Comparison of ENCODE assay signal across 8 mouse cellular contexts in genomic region chr10:120422050-120422449, GRCm38 (mm10). TPM values are rescaled to one million over a fixed set of nuclear protein-coding genes. Genes with fewer than 3 reads are reported as not detected.
DNase-seq lines count a peak whose midpoint lies in the region; ATAC-seq and TF ChIP-seq lines count a peak whose summit lies in the region.

No protein-coding gene starts in this region.

- H3K36me3 ChIP-seq in stomach, postnatal 0 days (ENCODE audit: control insufficient read depth, insufficient read depth, low read length), result no peaks in the 10 kb centered on the region

- TF ChIP-seq CTCF in stomach, postnatal 0 days (IDR thresholded peaks at IDR 0.05; ENCODE audit: low read depth), result no peak

- H3K27me3 ChIP-seq in stomach, postnatal 0 days (ENCODE audit: control insufficient read depth, insufficient read depth, low read length), result no peaks in the 10 kb centered on the region

- 10% methylated on average over 10 of the region's 10 CpGs for WGBS in stomach, postnatal 0 days

- H3K27ac ChIP-seq in stomach, postnatal 0 days (replicated peaks), result no peak overlapping the region

- H3K4me2 ChIP-seq in stomach, postnatal 0 days (replicated peaks; ENCODE audit: low read depth), result peak overlapping the region; percentile 31

- ATAC-seq in stomach, postnatal 0 days (ENCODE audit: low FRiP score, low TSS enrichment), result peak; percentile 67
- ATAC-seq in erythroid progenitor cell, adult 5-6 weeks (replicated peaks; ENCODE audit: low FRiP score, poor library complexity, severe bottlenecking), result no peak

- DNase-seq in NIH3T3 (ENCODE audit: low read depth), result peak; percentile 98
- peak; percentile 50 to 56 for DNase-seq in cerebellum, adult 18-20 months
- DNase-seq in frontal cortex, postnatal 14 days (ENCODE audit: low spot score in 2 of 2), result peak; percentile 37 to 40
- DNase-seq in heart, postnatal 4 days, result peak; percentile 91
- DNase-seq in layer of hippocampus, adult 9-10 months (ENCODE audit: low spot score), result peak; percentile 8
- DNase-seq in lung, postnatal 25 days (ENCODE audit: low spot score), result peak; percentile 90
- DNase-seq in stomach, postnatal 0 days (ENCODE audit: low spot score), result peak; percentile 77

- no peaks in the 10 kb centered on the region for H3K9me3 ChIP-seq in stomach, postnatal 0 days (ENCODE audit: control insufficient read depth, low read length)

- no peak for TF ChIP-seq EP300 in stomach, postnatal 0 days (optimal IDR thresholded peaks at IDR 0.05)

- H3K9ac ChIP-seq in stomach, postnatal 0 days (ENCODE audit: low read length), result no peak overlapping the region

- no peak overlapping the region for H3K4me3 ChIP-seq in stomach, postnatal 0 days (ENCODE audit: low read depth, low read length)

- no peaks in the 10 kb centered on the region for H3K4me1 ChIP-seq in stomach, postnatal 0 days (replicated peaks; ENCODE audit: control insufficient read depth, insufficient read depth)

RNA-seq across cellular contexts. Expression of gene Hmga2, which starts 54.2 kb away (rescaled TPM):
- 1 to 10 TPM in 1 of 2 experiments, under 1 TPM in 1; 0.91 to 1.6 TPM for total RNA-seq in heart, postnatal 4 days (2021)
- polyA plus RNA-seq in stomach, postnatal 0 days (2015; fragmentation: Nextera tagmentation; extraction: Ambion mirVana), result 3.1 and 3.6 TPM in 2 replicates
- 0.36 TPM in 1 of 2 replicates, not detected in the other for total RNA-seq in erythroid progenitor cell, adult 5-6 weeks (2015; ENCODE audit: low replicate concordance)
- total RNA-seq in erythroid progenitor cell, adult 5-6 weeks (2017; ENCODE audit: low replicate concordance), result 0.38 TPM in 1 of 2 replicates, not detected in the other

Comparison
In these comparisons a context has a peak if more than half of its experiments do, and no peak if none do; other contexts are left out.
1. DNase-seq: peak in every context shown above with its lines; median percentile 98 in NIH3T3; 91 in heart, postnatal 4 days; 90 in lung, postnatal 25 days; 77 in stomach, postnatal 0 days; 53 in cerebellum, adult 18-20 months; 38 in frontal cortex, postnatal 14 days; 8 in layer of hippocampus, adult 9-10 months.